Mouse (Mus musculus) layer of hippocampus, adult 11-12 months (tissue): ENCODE measurements at regions not wholly inside any gene's neighbourhood (a gene's known extent, or its start where the extent isn't known, plus 50 kb on each side); places are given as distances from the start of the nearest gene placed in this dataset.

ENCODE experiments used
- DNase-seq: peaks from one replicate; pipeline ENCODE4 v3.0.0; 2022; ENCODE audit warnings: low spot score

- DNase-seq, result no peak
Measured at GRCm38 (mm10) chr13:84646899-84647298, 424.8 kb downstream of the Tmem161b start.

- DNase-seq, result no peak
Measured at GRCm38 (mm10) chr13:84648056-84648455, 426.0 kb downstream of the Tmem161b start.

GRCm38 (mm10) chr13:84663967-84664366 is 441.9 kb downstream of the Tmem161b start:
- no peak for DNase-seq

- no peak for DNase-seq
Measured at GRCm38 (mm10) chr13:84680971-84681370, 458.9 kb downstream of the Tmem161b start.

- peak; percentile 14 for DNase-seq
Measured at GRCm38 (mm10) chr13:84685930-84686329, 463.8 kb downstream of the Tmem161b start.

- DNase-seq, result no peak
Measured at GRCm38 (mm10) chr13:84693462-84693861, 471.4 kb downstream of the Tmem161b start.

- DNase-seq, result no peak
Measured at GRCm38 (mm10) chr13:84698472-84699080, 476.5 kb downstream of the Tmem161b start.

- no peak for DNase-seq
Measured at GRCm38 (mm10) chr13:84741231-84741630, 448.0 kb upstream of the Ccnh start.

- no peak for DNase-seq
Measured at GRCm38 (mm10) chr13:84748331-84748730, 440.9 kb upstream of the Ccnh start.

GRCm38 (mm10) chr13:84749214-84749613 is 440.0 kb upstream of the Ccnh start:
- no peak for DNase-seq

- DNase-seq, result no peak
Measured at GRCm38 (mm10) chr13:84750136-84750535, 439.1 kb upstream of the Ccnh start.

GRCm38 (mm10) chr13:84751576-84752490 is 437.4 kb upstream of the Ccnh start:
- no peak for DNase-seq

GRCm38 (mm10) chr13:84752491-84752820 is 436.8 kb upstream of the Ccnh start:
- DNase-seq, result no peak

GRCm38 (mm10) chr13:84753751-84754500 is 435.3 kb upstream of the Ccnh start:
- DNase-seq, result no peak

- no peak for DNase-seq
Measured at GRCm38 (mm10) chr13:84754821-84755725, 434.1 kb upstream of the Ccnh start.

- DNase-seq, result no peak
Measured at GRCm38 (mm10) chr13:84756796-84757335, 432.3 kb upstream of the Ccnh start.

- DNase-seq, result no peak
Measured at GRCm38 (mm10) chr13:84757896-84758567, 431.2 kb upstream of the Ccnh start.

GRCm38 (mm10) chr13:84758568-84758900 is 430.7 kb upstream of the Ccnh start:
- DNase-seq, result peak; percentile 92

GRCm38 (mm10) chr13:84759061-84759460 is 430.1 kb upstream of the Ccnh start:
- DNase-seq, result no peak

GRCm38 (mm10) chr13:84760471-84760870 is 428.7 kb upstream of the Ccnh start:
- DNase-seq, result no peak

- DNase-seq, result peak; percentile 45
Measured at GRCm38 (mm10) chr13:84760978-84761377, 428.2 kb upstream of the Ccnh start.
